Mouse (Mus musculus) forebrain, embryonic 12.5 days (tissue): ENCODE measurements around the gene Oxct1. TPM values are rescaled to one million over a fixed set of nuclear protein-coding genes. Genes with fewer than 3 reads are reported as not detected.

ENCODE experiments used
- ATAC-seq: fragments of 200-750 bp; cut with Nextera tagmentation; 2 replicates; pipeline ENCODE4 v1.8.0; 2017; ENCODE audit warnings: moderate TSS enrichment; ENCODE audit not compliant: low FRiP score
- H3K27ac ChIP-seq: fragments of 300-500 bp; sonication (generic); 2 replicates; pipeline ENCODE4 v1.5.1; 2016; ENCODE audit warnings: mild to moderate bottlenecking
- H3K27me3 ChIP-seq: fragments of 300-500 bp; sonication (generic); 2 replicates; pipeline ENCODE4 v1.6.1; 2016; ENCODE audit warnings: mild to moderate bottlenecking
- H3K36me3 ChIP-seq: fragments of 300-500 bp; sonication (generic); replicated peaks from 2 replicates; pipeline ENCODE4 v1.6.1; 2016; ENCODE audit warnings: mild to moderate bottlenecking
- H3K4me1 ChIP-seq: fragments of 300-500 bp; sonication (generic); 2 replicates; pipeline ENCODE4 v1.6.1; 2016
- H3K4me2 ChIP-seq: fragments of 300-500 bp; sonication (generic); 2 replicates; pipeline ENCODE4 v1.6.1; 2016; ENCODE audit warnings: mild to moderate bottlenecking, moderate library complexity
- H3K4me3 ChIP-seq: fragments of 300-500 bp; sonication (generic); replicated peaks from 2 replicates; pipeline ENCODE4 v1.5.1; 2016; ENCODE audit warnings: mild to moderate bottlenecking
- H3K9ac ChIP-seq: fragments of 300-500 bp; sonication (generic); 2 replicates; pipeline ENCODE4 v1.6.1; 2016; ENCODE audit warnings: mild to moderate bottlenecking
- H3K9me3 ChIP-seq: fragments of 300-500 bp; sonication (generic); 2 replicates; pipeline ENCODE4 v1.6.1; 2016
- WGBS: fragments of 180-500 bp; shearing (Covaris S2); methylation state at CpG from one replicate; pipeline ENCODE4 v1.1.7; 2016; 5-methylcytosine and 5-hydroxymethylcytosine counted together
- polyA plus RNA-seq: library from polyadenylated mRNA; unstranded; fragments of >200 nt; fragmentation: Nextera tagmentation; extraction: Ambion mirVana; gene quantifications from 2 replicates; pipeline ENCODE4 v1.2.1, GENCODE M21; 2016

Gene Oxct1
- polyA plus RNA-seq, 1 experiment from 2014 or later = 225 TPM

GRCm38 (mm10) chr15:4087914-4088313 lies 61.7 kb downstream of the Oxct1 start:
- Histone ChIP-seq H3K36me3 (peaks cover 8% of the 10 kb centered on the region), H3K9ac (no peak overlapping the region), H3K27me3 (no peaks in the 10 kb centered on the region), H3K9me3 (no peaks in the 10 kb centered on the region), H3K4me3 (no peak overlapping the region), H3K4me2 (no peak overlapping the region), H3K27ac (no peak overlapping the region), H3K4me1 (no peaks in the 10 kb centered on the region)
- ATAC-seq = peak; percentile 82; the same call in 1 of the 2 replicates
- WGBS = 65% methylated on average over 7 of the region's 7 CpGs

- WGBS = 72% methylated on average over 3 of the region's 3 CpGs
- peaks cover 8% of the 10 kb centered on the region for H3K36me3 ChIP-seq
- no peak overlapping the region for H3K9ac ChIP-seq
- ATAC-seq = no peak
- no peak overlapping the region for H3K4me3 ChIP-seq
- H3K4me2 ChIP-seq = no peak overlapping the region
- no peaks in the 10 kb centered on the region for H3K27me3 ChIP-seq
- no peaks in the 10 kb centered on the region for H3K9me3 ChIP-seq
- H3K4me1 ChIP-seq = no peaks in the 10 kb centered on the region
- H3K27ac ChIP-seq = no peak overlapping the region
Observed at GRCm38 (mm10) chr15:4090601-4091000, 64.4 kb downstream of the Oxct1 start.

GRCm38 (mm10) chr15:4092586-4092985 lies 66.4 kb downstream of the Oxct1 start:
- H3K27me3 ChIP-seq = no peaks in the 10 kb centered on the region
- H3K9ac ChIP-seq = no peak overlapping the region
- no peak for ATAC-seq

GRCm38 (mm10) chr15:4100341-4100921 lies 74.2 kb downstream of the Oxct1 start:
- Histone ChIP-seq H3K27me3 (no peaks in the 10 kb centered on the region), H3K36me3 (peaks cover 25% of the 10 kb centered on the region), H3K4me2 (no peak overlapping the region), H3K27ac (no peak overlapping the region), H3K9me3 (no peaks in the 10 kb centered on the region), H3K4me1 (no peaks in the 10 kb centered on the region), H3K4me3 (no peak overlapping the region), H3K9ac (no peak overlapping the region)
- WGBS = 90% methylated on average over 10 of the region's 10 CpGs
- no peak for ATAC-seq

More at GRCm38 (mm10) chr15:4092586-4092985, 66.4 kb downstream of the Oxct1 start:
- Histone ChIP-seq H3K4me3 (no peak overlapping the region), H3K9me3 (no peaks in the 10 kb centered on the region), H3K4me2 (no peak overlapping the region), H3K36me3 (peaks cover 8% of the 10 kb centered on the region), H3K27ac (no peak overlapping the region), H3K4me1 (no peaks in the 10 kb centered on the region)
- WGBS = 86% methylated on average over 2 of the region's 2 CpGs

DNA sequence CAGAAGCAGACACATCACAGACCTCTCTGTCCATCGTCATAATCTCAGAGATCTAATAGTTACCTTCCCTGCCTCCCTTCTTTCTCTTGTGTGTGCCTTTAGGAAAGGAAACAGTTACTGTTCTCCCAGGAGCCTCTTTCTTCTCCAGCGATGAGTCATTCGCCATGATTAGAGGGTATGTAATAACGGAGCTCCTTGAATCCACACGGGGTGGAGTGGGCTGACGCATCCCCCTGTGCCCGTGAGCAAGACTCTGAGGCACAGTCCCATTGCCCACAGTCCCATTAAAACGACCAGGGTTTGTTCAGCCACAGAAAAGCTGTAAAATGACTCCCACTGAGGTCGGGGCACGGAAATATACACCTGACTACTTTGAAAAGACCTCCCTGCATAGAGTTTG lies 74.8 kb downstream of the Oxct1 start:
- Histone ChIP-seq H3K36me3 (peaks cover 25% of the 10 kb centered on the region), H3K27me3 (no peaks in the 10 kb centered on the region), H3K4me2 (no peak overlapping the region), H3K4me3 (no peak overlapping the region), H3K27ac (no peak overlapping the region), H3K4me1 (no peaks in the 10 kb centered on the region), H3K9me3 (no peaks in the 10 kb centered on the region), H3K9ac (no peak overlapping the region)
- WGBS = 90% methylated on average over 10 of the region's 10 CpGs
- ATAC-seq = no peak

DNA sequence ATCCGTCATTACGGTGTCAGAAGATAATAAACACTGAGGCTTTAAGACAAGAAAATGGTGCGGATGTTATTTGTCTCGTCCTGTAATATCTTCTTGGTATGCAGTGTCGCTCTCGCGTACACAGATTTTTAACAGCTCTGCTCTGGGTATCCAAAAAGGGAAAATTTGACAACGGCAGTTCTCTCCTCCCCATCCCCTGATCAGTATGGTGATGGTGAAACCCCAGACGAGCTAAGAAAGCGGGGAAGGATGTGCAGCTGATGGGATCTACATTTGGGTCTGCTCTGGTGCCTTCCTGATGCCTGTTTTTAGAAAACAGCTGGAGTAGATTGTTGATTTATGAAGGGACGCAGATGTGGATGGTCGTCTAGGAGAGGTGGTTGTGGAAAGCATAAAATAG lies 78.1 kb downstream of the Oxct1 start:
- Histone ChIP-seq H3K4me1 (no peaks in the 10 kb centered on the region), H3K36me3 (peaks cover 19% of the 10 kb centered on the region; the same call in 1 of the 2 replicates), H3K9me3 (no peaks in the 10 kb centered on the region), H3K27me3 (no peaks in the 10 kb centered on the region), H3K27ac (no peak overlapping the region), H3K9ac (no peak overlapping the region), H3K4me3 (no peak overlapping the region), H3K4me2 (no peak overlapping the region)
- ATAC-seq = no peak
- 89% methylated on average over 12 of the region's 12 CpGs for WGBS

- no peak for ATAC-seq
- H3K27ac ChIP-seq = no peak overlapping the region
- peaks cover 13% of the 10 kb centered on the region; the same call in 1 of the 2 replicates for H3K36me3 ChIP-seq
- no peak overlapping the region for H3K4me2 ChIP-seq
- H3K9me3 ChIP-seq = no peaks in the 10 kb centered on the region
- 65% methylated on average over 4 of the region's 4 CpGs for WGBS
- H3K9ac ChIP-seq = no peak overlapping the region
- no peaks in the 10 kb centered on the region for H3K4me1 ChIP-seq
- no peak overlapping the region for H3K4me3 ChIP-seq
- H3K27me3 ChIP-seq = no peaks in the 10 kb centered on the region
Observed at GRCm38 (mm10) chr15:4105498-4105897, 79.3 kb downstream of the Oxct1 start.

DNA sequence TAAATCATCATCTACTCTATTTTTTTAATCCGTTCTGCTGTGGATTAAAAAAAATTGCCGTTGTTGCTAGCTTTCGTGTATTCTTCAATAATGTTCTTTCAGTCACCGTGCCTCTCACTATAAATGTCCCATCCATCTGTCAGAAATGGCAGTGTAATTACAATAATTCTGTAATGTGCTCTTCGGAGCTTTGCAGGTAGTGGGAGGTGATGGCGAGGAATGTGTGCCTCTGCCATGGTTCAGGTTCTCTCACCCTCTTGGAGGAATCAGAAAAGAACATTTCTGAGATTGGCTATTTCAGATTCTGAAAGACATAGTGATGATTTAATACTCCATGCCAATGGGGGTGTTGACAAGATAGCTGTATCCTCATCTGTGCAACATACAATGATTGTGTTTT lies 93.8 kb downstream of the Oxct1 start:
- H3K9ac ChIP-seq = no peak overlapping the region
- WGBS = 93% methylated on average over 6 of the region's 6 CpGs
- H3K4me3 ChIP-seq = no peak overlapping the region
- H3K9me3 ChIP-seq = no peaks in the 10 kb centered on the region
- no peak overlapping the region for H3K27ac ChIP-seq
- H3K4me1 ChIP-seq = no peaks in the 10 kb centered on the region
- no peak for ATAC-seq
- H3K4me2 ChIP-seq = no peak overlapping the region
- H3K27me3 ChIP-seq = no peaks in the 10 kb centered on the region
- peaks cover 4% of the 10 kb centered on the region; the same call in 1 of the 2 replicates for H3K36me3 ChIP-seq

- Histone ChIP-seq H3K36me3 (peaks cover 13% of the 10 kb centered on the region), H3K27me3 (no peaks in the 10 kb centered on the region), H3K4me2 (no peak overlapping the region), H3K9me3 (no peaks in the 10 kb centered on the region), H3K4me1 (no peaks in the 10 kb centered on the region), H3K4me3 (no peak overlapping the region), H3K9ac (no peak overlapping the region), H3K27ac (no peak overlapping the region)
- ATAC-seq = no peak
- WGBS = 60% methylated on average over 3 of the region's 3 CpGs
Observed at GRCm38 (mm10) chr15:4124648-4125047, 98.5 kb downstream of the Oxct1 start.

- Histone ChIP-seq H3K27ac (no peak overlapping the region), H3K4me1 (peaks cover 7% of the 10 kb centered on the region; the same call in 1 of the 2 replicates), H3K4me2 (no peak overlapping the region), H3K9ac (no peak overlapping the region), H3K36me3 (no peaks in the 10 kb centered on the region), H3K4me3 (no peak overlapping the region), H3K9me3 (no peaks in the 10 kb centered on the region), H3K27me3 (no peaks in the 10 kb centered on the region)
- ATAC-seq = no peak
- 9% methylated on average over 1 of the region's 1 CpGs for WGBS
Observed at GRCm38 (mm10) chr15:4138524-4138923, 112.3 kb downstream of the Oxct1 start.

DNA sequence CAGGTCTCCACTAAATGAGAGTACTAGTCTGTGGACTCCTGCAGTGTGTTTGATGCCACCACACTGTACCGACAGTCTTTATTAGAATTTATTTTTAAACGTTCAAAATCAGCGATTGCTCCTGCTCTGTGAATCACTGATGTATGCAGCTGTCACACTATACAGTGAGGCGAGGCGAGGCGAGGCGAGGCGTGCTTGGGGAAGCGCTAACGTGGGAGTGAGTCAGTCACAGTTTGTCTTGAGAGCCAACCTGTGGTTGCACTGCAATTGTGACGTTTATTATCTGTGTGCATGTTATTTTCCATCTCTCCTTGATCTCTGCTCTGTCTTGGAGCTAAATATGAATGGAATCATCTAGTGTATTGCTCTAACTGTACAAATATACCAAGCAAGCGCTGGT lies 113.3 kb downstream of the Oxct1 start:
- WGBS = 91% methylated on average over 12 of the region's 12 CpGs
- Histone ChIP-seq H3K4me1 (peaks cover 7% of the 10 kb centered on the region; the same call in 1 of the 2 replicates), H3K9ac (no peak overlapping the region), H3K4me3 (no peak overlapping the region), H3K4me2 (no peak overlapping the region), H3K27ac (no peak overlapping the region), H3K36me3 (0 out of 2 replicates have a peak, but pooled peaks cover 3% of the 10 kb centered on the region), H3K9me3 (no peaks in the 10 kb centered on the region), H3K27me3 (no peaks in the 10 kb centered on the region)
- ATAC-seq = no peak

DNA sequence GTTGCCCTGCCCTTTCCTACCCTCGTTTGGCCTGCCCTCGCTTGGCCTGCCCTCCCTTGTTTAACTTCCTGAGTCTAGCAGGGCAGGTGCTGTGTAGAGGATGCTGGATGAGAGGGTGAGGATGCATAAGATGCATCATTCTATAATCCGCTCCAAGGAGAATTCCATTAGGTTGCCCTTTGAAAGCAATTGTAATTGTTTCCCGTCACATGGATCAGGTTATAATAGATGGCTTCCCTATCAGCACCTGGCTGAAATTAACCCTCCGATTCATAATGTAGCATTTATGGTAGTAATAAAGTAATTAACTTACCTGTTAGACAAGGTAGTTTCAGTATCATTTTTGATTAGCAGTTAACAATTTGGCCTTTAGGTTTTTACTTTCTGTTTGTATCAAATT lies 119.2 kb downstream of the Oxct1 start:
- H3K4me3 ChIP-seq = no peak overlapping the region
- no peak overlapping the region for H3K9ac ChIP-seq
- H3K27me3 ChIP-seq = no peaks in the 10 kb centered on the region
- 87% methylated on average over 5 of the region's 5 CpGs for WGBS
- no peak for ATAC-seq
- peaks cover 3% of the 10 kb centered on the region for H3K36me3 ChIP-seq
- H3K27ac ChIP-seq = no peak overlapping the region
- no peaks in the 10 kb centered on the region for H3K9me3 ChIP-seq
- H3K4me2 ChIP-seq = no peak overlapping the region
- 0 out of 2 replicates have a peak, but pooled peaks cover 3% of the 10 kb centered on the region for H3K4me1 ChIP-seq

DNA sequence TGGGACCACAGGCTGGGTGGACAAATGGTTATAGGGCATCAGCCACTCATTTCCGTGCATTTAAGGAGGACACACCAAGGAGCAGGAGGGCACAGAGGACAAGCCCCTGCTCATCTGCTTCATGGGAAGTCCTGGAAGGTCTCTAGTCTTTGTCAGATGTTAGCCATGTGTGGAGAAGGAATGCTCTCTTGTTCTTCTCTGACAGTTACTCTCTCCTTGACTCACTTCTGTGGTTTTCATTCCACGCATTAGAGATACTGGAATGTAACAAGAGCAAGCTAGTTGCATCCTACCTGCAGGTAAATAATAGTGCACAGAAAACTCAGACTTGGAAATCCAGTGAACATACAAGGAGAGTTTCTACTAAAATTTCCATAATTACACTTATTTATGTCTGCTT lies 121.5 kb downstream of the Oxct1 start:
- peaks cover 8% of the 10 kb centered on the region for H3K36me3 ChIP-seq
- H3K4me2 ChIP-seq = no peak overlapping the region
- WGBS = 98% methylated on average over 2 of the region's 2 CpGs
- no peaks in the 10 kb centered on the region for H3K4me1 ChIP-seq
- no peak overlapping the region for H3K4me3 ChIP-seq
- H3K27me3 ChIP-seq = no peaks in the 10 kb centered on the region
- H3K9me3 ChIP-seq = no peaks in the 10 kb centered on the region
- no peak for ATAC-seq
- no peak overlapping the region for H3K27ac ChIP-seq
- no peak overlapping the region for H3K9ac ChIP-seq
